Mouse (Mus musculus): ENCODE measurements around the gene Vmp1. TPM values are rescaled to one million over a fixed set of nuclear protein-coding genes. Genes with fewer than 3 reads are reported as not detected.

Vmp1 gene
- total and polyA plus RNA-seq, 3 experiments = 80.9 to 209 (median 167) TPM

DNA sequence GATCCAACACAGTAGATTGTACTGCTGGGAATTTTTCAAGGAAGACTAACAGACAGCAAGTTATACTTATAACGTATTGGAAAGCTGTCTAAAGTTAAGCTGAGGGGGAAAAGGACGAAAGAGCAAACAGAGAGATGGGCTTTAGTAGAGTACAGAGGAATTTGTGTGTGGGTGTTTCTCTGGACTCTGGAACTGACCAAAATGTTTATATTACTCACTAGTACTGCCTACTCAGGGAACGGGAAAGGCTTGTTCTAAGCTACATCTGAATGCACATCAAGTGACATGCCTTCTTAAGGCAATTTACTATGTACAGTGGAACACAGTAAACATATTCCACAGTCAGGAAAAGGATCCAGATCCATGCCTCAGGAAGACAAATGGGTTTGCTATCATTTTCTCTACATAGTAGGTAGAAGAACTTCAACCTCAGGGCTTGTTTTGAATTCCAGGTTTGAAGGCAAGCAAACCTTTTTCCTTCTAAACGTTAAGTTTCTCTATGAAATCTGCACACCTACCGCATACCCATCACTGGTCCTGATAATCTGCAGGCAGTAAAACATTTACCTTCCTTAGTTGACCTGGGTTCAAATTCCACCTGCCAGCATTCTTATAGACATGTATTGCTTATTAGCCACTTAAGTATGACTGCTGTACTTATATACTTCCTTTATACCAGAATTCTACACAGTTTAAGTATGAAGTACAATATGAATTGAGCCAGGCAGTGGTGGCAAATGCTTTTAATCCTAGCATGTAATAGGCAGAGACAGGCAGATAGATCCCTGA lies 78.7 kb downstream of the Vmp1 start:
- H3K9me3 ChIP-seq (replicated peaks; ENCODE audit: low read length) = peaks cover 7% of the 10 kb centered on the region
- peaks cover 12 to 48% of the 10 kb centered on the region in 2 experiments for H3K36me3 ChIP-seq (replicated peaks in 1 of 2; ENCODE audit: control insufficient read depth in 1 of 2, insufficient read depth in 1 of 2, low read length in 1 of 2)
- peaks cover 0 to 74% of the 10 kb centered on the region in 2 experiments; a peak in 3 of 4 replicates for H3K4me1 ChIP-seq (ENCODE audit: control insufficient read depth in 1 of 2, insufficient read depth in 2 of 2)
- H3K4me2 ChIP-seq (ENCODE audit: insufficient read depth, low read depth, poor library complexity, severe bottlenecking) = no peak overlapping the region
- dilution Hi-C loops (cut with MboI; ENCODE audit: extremely low pct_ligation_motif_present, extremely low pct_unique_long_range_greater_than_20kb, low sequenced_read_pairs) = no loop called here
- DNase-seq (ENCODE audit: extremely low read depth) = no peak
- in situ Hi-C loops (cut with MboI; ENCODE audit: low pct_ligation_motif_present, low pct_unique_long_range_greater_than_20kb, low sequenced_read_pairs) = no loop called here
- H3K27ac ChIP-seq (ENCODE audit: insufficient read depth, low read depth) = no peak overlapping the region
- no peak overlapping the region for H3K4me3 ChIP-seq (replicated peaks in 1 of 3; ENCODE audit: low read depth in 2 of 3, low read length in 2 of 3, poor library complexity in 1 of 3)
- TF ChIP-seq IRF4 (IDR thresholded peaks at IDR 0.05; ENCODE audit: low read depth, low read length) (no peak), MXI1 (IDR thresholded peaks at IDR 0.05; ENCODE audit: low read depth, low read length) (no peak), ZC3H11A (IDR thresholded peaks at IDR 0.05; ENCODE audit: low read depth, low read length) (no peak), CHD1 (IDR thresholded peaks at IDR 0.05; ENCODE audit: low read depth, low read length) (no peak), SIN3A (IDR thresholded peaks at IDR 0.05; ENCODE audit: low read length) (no peak), MYC (IDR thresholded peaks at IDR 0.05; ENCODE audit: low read depth, low read length) (no peak), E2F4 (IDR thresholded peaks at IDR 0.05; ENCODE audit: insufficient replicate concordance, low read depth, low read length) (no peak), NRF1 (IDR thresholded peaks at IDR 0.05; ENCODE audit: low read depth, low read length) (no peak)
- H3K27me3 ChIP-seq (replicated peaks) = no peaks in the 10 kb centered on the region
- no peak overlapping the region for H3K9ac ChIP-seq (ENCODE audit: insufficient read depth, low read depth)
- H3K79me2 ChIP-seq (replicated peaks; ENCODE audit: control insufficient read depth, extremely low read depth, insufficient read depth, poor library complexity, severe bottlenecking) = no peaks in the 10 kb centered on the region

DNA sequence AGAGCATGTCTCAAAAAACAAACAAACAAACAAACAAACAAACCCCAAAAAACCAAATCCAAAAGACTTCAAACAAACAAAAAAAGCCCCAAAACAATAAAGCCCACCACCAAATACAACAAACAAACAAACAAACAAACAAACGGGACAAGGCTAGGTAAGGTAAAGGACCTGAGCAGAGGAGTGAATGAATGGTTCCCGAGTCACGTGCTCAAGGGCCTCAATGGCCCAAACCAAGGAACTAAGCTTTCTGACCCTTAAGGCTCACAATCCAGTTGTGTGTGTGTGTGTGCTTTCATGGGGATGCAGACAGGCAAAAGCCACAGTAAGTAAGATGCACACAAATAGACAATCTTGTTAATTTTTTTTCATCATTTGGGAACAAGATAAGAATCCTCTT lies 79.3 kb downstream of the Vmp1 start:
- H3K4me3 ChIP-seq (replicated peaks in 1 of 3; ENCODE audit: low read depth in 2 of 3, low read length in 2 of 3, poor library complexity in 1 of 3) = no peak overlapping the region
- in situ Hi-C loops (cut with MboI; ENCODE audit: low pct_ligation_motif_present, low pct_unique_long_range_greater_than_20kb, low sequenced_read_pairs) = no loop called here
- peaks cover 0 to 75% of the 10 kb centered on the region in 2 experiments; a peak in 2 of 4 replicates for H3K4me1 ChIP-seq (ENCODE audit: control insufficient read depth in 1 of 2, insufficient read depth in 2 of 2)
- H3K9ac ChIP-seq (ENCODE audit: insufficient read depth, low read depth) = no peak overlapping the region
- TF ChIP-seq USF1 (IDR thresholded peaks at IDR 0.05; ENCODE audit: low read depth, low read length) (no peak), MAX (IDR thresholded peaks at IDR 0.05; ENCODE audit: low read length) (no peak), SMC3 (IDR thresholded peaks at IDR 0.05; ENCODE audit: low read depth, low read length) (no peak), ZMIZ1 (IDR thresholded peaks at IDR 0.05; ENCODE audit: low read depth, low read length) (no peak), RAD21 (IDR thresholded peaks at IDR 0.05; ENCODE audit: low read depth, low read length) (no peak), JUND (conservative IDR thresholded peaks at IDR 0.05; ENCODE audit: low read depth, low read length) (no peak), PAX5 (IDR thresholded peaks at IDR 0.05; ENCODE audit: low read length) (no peak), NRF1 (IDR thresholded peaks at IDR 0.05; ENCODE audit: low read depth, low read length) (no peak), BHLHE40 (IDR thresholded peaks at IDR 0.05; ENCODE audit: low read depth, low read length) (no peak), CTCF (conservative IDR thresholded peaks at IDR 0.05 in 1 of 2, IDR thresholded peaks at IDR 0.05 in 1 of 2; ENCODE audit: low read depth in 2 of 2, low read length in 2 of 2) (no peak), ETS1 (conservative IDR thresholded peaks at IDR 0.05; ENCODE audit: low read depth, low read length) (no peak)
- H3K36me3 ChIP-seq (replicated peaks in 1 of 2; ENCODE audit: control insufficient read depth in 1 of 2, insufficient read depth in 1 of 2, low read length in 1 of 2) = peaks cover 15 to 53% of the 10 kb centered on the region in 2 experiments
- no peak overlapping the region for H3K4me2 ChIP-seq (ENCODE audit: insufficient read depth, low read depth, poor library complexity, severe bottlenecking)
- no peaks in the 10 kb centered on the region for H3K27me3 ChIP-seq (replicated peaks)
- no peak for DNase-seq (ENCODE audit: extremely low read depth)
- H3K9me3 ChIP-seq (replicated peaks; ENCODE audit: low read length) = peaks cover 7% of the 10 kb centered on the region
- H3K27ac ChIP-seq (ENCODE audit: insufficient read depth, low read depth) = no peak overlapping the region
- no peaks in the 10 kb centered on the region for H3K79me2 ChIP-seq (replicated peaks; ENCODE audit: control insufficient read depth, extremely low read depth, insufficient read depth, poor library complexity, severe bottlenecking)
- dilution Hi-C loops (cut with MboI; ENCODE audit: extremely low pct_ligation_motif_present, extremely low pct_unique_long_range_greater_than_20kb, low sequenced_read_pairs) = no loop called here

All from CH12.LX (cell line).